Mouse (Mus musculus) cerebellum, adult 11 months (tissue): ENCODE measurements at regions not wholly inside any gene's neighbourhood (a gene's known extent, or its start where the extent isn't known, plus 50 kb on each side); places are given as distances from the start of the nearest gene placed in this dataset.

ENCODE experiments used
- DNase-seq: peaks from one replicate; pipeline ENCODE4 v3.0.0; 2022

DNA sequence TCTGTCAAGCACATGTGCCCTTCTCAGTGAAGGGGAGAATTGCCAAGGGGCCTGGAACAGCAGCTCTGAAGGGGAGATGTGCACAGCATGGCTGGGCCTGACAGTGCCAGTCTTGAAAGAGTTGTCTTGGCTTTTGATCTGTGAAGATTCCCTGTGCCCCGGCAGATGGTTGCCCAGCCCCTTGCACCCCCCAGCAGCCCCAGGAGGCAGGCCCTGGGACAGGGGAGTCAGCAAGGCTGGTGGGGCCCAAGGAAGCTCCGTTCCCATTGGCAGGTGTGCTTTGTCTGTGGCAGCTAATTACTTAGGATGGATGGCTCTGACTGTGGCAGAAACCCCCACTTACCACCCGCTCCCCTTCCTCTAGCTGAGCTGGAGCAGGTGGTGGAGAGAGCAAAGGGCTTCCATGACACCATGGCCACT, 58.6 kb downstream of the Tspan17 start:
- DNase-seq: no peak

DNA sequence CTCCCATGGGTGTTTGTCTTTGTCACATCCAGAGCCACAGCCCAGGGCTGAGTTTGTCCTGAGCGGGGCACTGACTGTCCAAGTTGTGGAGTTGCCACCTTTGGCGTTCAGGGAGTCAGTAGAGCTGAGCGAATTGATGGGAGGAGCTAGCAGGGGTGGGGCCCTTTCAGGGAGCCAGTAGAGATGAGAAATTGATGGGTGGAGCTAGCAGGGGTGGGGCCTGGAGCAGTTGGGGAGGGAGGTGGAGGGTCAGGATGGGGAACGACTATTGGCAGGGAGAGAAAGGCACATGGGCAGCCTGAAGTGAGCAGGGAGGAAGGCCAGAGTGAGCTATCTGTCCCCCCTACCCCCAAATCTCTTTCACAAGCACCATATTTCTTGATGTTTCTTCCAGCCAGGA, 62.0 kb downstream of the Tspan17 start:
- no peak for DNase-seq

- DNase-seq: peak; percentile 38
These were observed 66.4 kb downstream of the Tspan17 start for GRCm38 (mm10) chr13:54855333-54856238.

DNA sequence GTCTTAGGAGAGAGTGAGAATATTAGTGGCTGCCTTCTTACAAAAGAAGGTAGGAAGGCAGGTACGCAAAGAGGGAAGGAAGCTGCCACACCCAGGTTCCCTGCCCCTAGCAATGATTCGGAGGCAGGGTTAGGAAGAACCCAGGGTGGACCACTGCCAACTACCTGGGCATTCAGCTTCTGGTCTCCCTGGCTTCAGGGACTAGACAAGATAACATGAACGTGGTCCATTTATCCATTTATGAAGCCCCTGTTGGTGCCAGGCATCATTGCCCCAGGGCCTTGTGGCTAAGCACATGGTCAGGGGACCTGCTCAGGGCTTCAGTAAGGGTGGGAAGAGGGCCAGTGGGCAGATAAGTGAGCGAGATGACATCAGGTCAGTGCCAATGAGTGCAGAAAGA, 73.8 kb downstream of the Tspan17 start:
- no peak for DNase-seq

- no peak for DNase-seq
These were observed 74.9 kb downstream of the Tspan17 start for GRCm38 (mm10) chr13:54864048-54864447.

GRCm38 (mm10) chr13:54872004-54872403, 77.2 kb upstream of the Unc5a start:
- DNase-seq: no peak

DNA sequence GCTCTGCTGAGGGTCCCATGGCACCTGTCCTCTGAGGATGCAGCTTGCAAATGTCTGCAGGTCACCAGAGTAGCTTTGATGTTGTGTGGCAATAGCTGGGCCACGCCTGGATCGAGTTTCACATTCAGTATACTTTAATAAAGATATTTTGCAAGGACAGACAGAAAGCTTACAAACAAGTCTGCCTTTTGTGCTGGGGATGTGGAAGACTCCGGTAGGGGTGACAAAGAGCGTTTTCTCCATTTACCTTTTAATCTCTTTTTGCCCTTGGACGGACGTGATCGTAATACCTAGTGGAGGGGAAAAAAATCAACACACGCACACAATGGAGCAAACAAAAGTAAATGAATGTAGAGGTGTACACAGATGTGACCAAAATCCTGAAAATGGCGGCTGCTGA, 75.3 kb upstream of the Unc5a start:
- DNase-seq: no peak

GRCm38 (mm10) chr13:54874291-54875200, 74.7 kb upstream of the Unc5a start:
- no peak for DNase-seq

DNA sequence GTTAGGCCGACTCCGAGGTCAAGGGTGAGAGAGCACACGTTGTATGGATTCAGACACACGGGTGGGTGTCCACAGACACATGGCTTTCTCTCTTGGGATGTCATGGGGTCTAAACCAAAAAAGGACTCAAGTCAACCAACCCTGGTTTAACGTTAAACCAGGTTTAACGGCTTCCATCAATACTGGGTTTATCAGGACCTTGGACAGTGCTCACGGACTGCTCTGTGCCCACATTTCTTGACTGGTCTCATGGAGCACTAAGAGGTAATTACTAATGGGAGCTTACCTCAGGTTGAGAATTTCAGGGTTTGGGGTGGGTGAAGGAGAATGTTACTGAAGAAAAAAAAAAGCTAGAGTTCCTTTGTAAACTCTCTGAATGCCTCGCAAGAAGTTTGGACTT, 72.7 kb upstream of the Unc5a start:
- DNase-seq: no peak

- no peak for DNase-seq
These were observed 71.6 kb upstream of the Unc5a start for GRCm38 (mm10) chr13:54877656-54878055.

GRCm38 (mm10) chr13:54879325-54879724, 69.9 kb upstream of the Unc5a start:
- DNase-seq: no peak

GRCm38 (mm10) chr13:54880204-54880603, 69.0 kb upstream of the Unc5a start:
- DNase-seq: no peak

GRCm38 (mm10) chr13:54882781-54883180, 66.4 kb upstream of the Unc5a start:
- no peak for DNase-seq

- no peak for DNase-seq
These were observed 65.2 kb upstream of the Unc5a start for GRCm38 (mm10) chr13:54883748-54884708.

DNA sequence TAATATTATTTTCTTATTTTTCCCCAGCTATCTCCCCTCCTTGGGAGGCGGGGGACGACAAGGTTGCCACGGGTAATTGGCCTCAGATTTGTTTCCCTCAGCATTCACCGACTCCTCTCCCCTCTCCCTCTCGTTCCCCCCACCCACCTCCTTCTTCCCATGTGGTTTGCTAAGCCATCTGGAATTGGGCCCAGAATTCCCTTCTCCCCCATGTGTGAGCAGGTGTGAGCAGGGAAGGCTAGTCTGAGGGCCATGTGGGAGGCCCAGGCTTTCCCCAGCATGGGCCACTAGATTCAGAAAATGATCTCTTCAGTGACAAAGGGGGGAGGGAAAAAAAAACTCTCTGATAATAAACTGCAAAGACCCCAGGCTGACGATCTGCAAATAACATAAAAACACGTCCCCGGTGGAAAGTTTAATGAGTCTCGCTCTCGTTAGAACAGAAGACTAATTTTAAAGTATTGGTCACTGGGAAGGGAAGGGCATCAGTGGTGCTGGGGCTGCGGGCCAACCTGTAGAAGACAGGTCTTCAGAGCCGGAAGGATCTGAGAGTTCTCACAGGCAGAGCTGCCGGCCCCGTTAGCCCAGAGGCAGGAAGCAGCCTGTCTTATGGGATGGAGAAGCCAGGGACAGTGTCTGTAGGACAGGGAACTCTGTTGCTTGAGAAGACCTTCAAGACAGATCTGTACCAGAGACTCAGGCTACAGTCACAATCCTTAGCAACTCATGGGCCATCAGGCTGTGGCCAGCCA, 64.3 kb upstream of the Unc5a start:
- peak; percentile 47 for DNase-seq

DNA sequence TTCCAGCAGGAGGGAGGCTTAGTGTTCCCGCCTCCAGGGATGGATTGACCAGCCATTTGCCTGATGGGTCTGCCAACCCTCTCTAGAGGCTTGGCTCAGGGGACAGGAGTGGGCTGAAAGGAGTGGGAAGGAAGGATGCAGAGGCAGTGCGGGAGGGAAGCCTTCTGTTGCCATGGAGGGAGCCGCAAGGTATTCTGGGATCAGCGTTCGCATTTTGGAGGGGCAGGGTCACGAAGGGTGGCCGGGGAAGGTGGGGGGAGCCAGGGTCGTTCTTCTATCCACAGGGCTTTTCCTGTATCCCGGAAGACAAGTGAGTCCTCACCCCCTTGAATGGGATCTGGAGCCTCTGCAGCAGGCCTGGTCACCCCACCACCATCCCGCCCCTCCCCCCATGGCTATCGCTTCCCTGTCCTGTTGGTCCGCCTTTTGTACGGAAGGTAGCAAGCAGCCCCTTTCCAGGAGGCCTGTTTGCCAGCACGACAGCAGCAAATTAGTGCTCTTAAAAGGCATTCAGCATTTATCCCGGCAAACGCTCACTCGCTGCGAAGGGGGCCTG, 61.8 kb upstream of the Unc5a start:
- DNase-seq: no peak

DNA sequence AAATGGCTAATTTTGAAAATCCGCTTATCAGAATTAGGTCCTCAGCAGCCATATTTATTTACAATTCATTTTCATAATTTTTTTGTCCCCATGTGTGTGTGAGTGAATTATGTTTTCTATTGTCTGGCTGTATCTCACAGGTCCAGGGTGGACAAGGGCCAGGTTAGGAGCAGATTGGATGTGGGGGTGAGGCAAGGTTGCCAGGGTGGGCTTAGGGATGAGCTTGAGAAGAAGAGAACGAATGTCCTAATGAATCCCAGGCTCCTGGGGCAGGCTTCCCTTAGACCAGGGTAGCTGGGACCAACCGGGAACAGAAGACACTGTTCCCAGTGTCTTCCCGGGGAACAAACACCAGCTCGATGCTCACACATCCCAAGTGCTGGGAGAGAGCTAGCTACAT, 61.2 kb upstream of the Unc5a start:
- DNase-seq: no peak

DNA sequence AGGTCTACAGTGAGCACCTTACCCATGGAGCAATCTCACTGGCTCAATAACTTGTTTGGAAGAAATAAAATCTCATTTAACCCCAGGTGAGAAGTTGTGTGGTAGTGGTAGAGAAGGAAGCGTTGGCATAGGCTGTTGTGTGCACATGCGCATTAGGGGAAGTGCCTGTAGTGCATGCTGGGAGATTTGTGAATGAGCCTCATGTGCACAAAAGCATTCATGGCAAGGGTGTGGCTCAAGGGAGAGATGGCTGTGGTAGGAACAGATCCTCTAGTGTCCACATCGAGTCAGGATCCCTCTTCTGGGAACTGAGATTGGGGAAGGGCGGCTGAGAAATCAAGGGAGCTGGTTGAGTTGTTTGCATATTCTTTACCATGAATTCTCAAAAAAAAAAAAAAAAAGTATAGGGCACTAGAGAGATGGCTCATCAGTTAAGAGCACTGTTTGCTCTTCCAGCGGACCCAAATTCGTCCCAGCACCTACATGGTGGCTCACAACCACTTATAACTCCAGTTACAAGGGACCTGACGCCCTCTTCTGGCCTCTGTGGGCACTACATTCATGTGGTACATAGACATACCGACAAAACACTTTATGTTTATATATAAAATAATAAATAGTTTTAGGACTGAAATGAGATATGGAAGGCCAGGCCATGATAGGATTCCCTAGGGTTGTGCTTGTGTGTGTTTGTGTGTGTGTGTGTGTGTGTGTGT, 59.4 kb upstream of the Unc5a start:
- DNase-seq: no peak

- DNase-seq: no peak
These were observed 56.6 kb upstream of the Unc5a start for GRCm38 (mm10) chr13:54892572-54892971.

GRCm38 (mm10) chr13:54893651-54894050, 55.6 kb upstream of the Unc5a start:
- no peak for DNase-seq

GRCm38 (mm10) chr13:54895981-54896380, 53.2 kb upstream of the Unc5a start:
- DNase-seq: peak; percentile 62
